Comparison of ENCODE assay signal across 8 mouse cellular contexts in the genomic region with DNA sequence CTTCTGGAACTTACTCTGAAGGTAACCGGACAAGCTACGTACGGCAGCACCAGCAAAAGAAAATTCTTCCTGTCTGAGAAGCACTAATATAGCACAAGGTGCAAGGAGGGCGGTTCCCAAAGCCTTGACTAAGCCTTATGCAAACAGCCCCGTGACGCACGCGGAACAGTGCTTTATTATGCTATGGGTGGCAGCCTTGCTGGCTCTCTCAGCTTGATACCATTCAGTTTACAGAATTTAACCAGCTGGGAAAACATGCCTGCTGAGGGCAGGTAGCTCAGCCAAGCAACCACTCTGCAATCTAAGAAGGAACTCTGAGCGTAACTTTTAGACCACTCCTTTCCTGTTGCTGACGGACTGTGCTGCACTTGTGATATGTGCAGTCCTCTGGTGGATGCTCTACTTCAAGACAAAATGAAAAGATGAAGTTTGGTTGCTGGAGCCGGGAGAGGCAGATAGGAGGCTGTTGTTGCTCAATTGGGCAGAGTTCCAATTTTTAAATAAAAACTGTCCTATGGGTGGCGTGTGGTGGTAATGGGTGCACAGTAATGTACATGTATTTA. TPM values are rescaled to one million over a fixed set of nuclear protein-coding genes. Genes with fewer than 3 reads are reported as not detected.
DNase-seq lines count a peak whose midpoint lies in the region; ATAC-seq and TF ChIP-seq lines count a peak whose summit lies in the region.

No protein-coding gene starts in this region.

- TF ChIP-seq CTCF in bone marrow macrophage, adult 2 months (IDR thresholded peaks at IDR 0.05; ENCODE audit: low read depth, low read length) = no peak
- TF ChIP-seq CTCF in kidney, adult 2 months (conservative IDR thresholded peaks at IDR 0.05; ENCODE audit: insufficient read depth, insufficient read length, low read depth, low read length) = no peak

- H3K4me3 ChIP-seq in midbrain, embryonic 12.5 days = no peak overlapping the region
- no peak overlapping the region for H3K4me3 ChIP-seq in midbrain, embryonic 16.5 days (ENCODE audit: low read depth, low read length)
- peak overlapping the region; percentile 67 for H3K4me3 ChIP-seq in bone marrow macrophage, adult 2 months (ENCODE audit: insufficient read depth, low read length)
- peak overlapping the region; percentile 43 for H3K4me3 ChIP-seq in kidney, adult 2 months (ENCODE audit: insufficient read depth, low read depth, low read length)
- H3K4me3 ChIP-seq in lung, embryonic 15.5 days = 0 out of 2 replicates have a peak overlapping the region, but pooled peaks have one; percentile 4

- H3K9me3 ChIP-seq in midbrain, embryonic 12.5 days = no peaks in the 10 kb centered on the region
- no peaks in the 10 kb centered on the region for H3K9me3 ChIP-seq in midbrain, embryonic 16.5 days (replicated peaks; ENCODE audit: control insufficient read depth, low read length, poor library complexity, severe bottlenecking)
- H3K9me3 ChIP-seq in lung, embryonic 15.5 days = no peaks in the 10 kb centered on the region

- no peak for TF ChIP-seq POLR2A in bone marrow macrophage, adult 2 months (IDR thresholded peaks at IDR 0.05; ENCODE audit: borderline replicate concordance, low read depth, low read length)
- TF ChIP-seq POLR2A in kidney, adult 2 months (IDR thresholded peaks at IDR 0.05; ENCODE audit: low read depth, low read length) = no peak

- DNase-seq in gastrocnemius, postnatal 25 days = peak; percentile 52
- peak; percentile 82 for DNase-seq in kidney, adult 2 months
- peak; percentile 77 for DNase-seq in spleen, adult 12 weeks (ENCODE audit: low spot score)
- DNase-seq in cerebellum, postnatal 36 days = no peak

- H3K27ac ChIP-seq in midbrain, embryonic 12.5 days (replicated peaks) = no peak overlapping the region
- no peak overlapping the region for H3K27ac ChIP-seq in midbrain, embryonic 16.5 days (ENCODE audit: low read length)
- H3K27ac ChIP-seq in bone marrow macrophage, adult 2 months (ENCODE audit: insufficient read depth, low read depth, low read length) = peak overlapping the region; percentile 58
- peak overlapping the region; percentile 10 for H3K27ac ChIP-seq in kidney, adult 2 months (ENCODE audit: insufficient read depth, low read depth, low read length)
- H3K27ac ChIP-seq in lung, embryonic 15.5 days = peak overlapping the region; percentile 2; the same call in 1 of the 2 replicates

- no peak overlapping the region for H3K4me2 ChIP-seq in midbrain, embryonic 12.5 days (replicated peaks)
- H3K4me2 ChIP-seq in midbrain, embryonic 16.5 days (ENCODE audit: low read length) = no peak overlapping the region
- peak overlapping the region; percentile 23 for H3K4me2 ChIP-seq in lung, embryonic 15.5 days

- no peak overlapping the region for H3K9ac ChIP-seq in midbrain, embryonic 12.5 days (replicated peaks)
- no peak overlapping the region for H3K9ac ChIP-seq in midbrain, embryonic 16.5 days (ENCODE audit: low read depth, low read length)
- no peak overlapping the region for H3K9ac ChIP-seq in lung, embryonic 15.5 days

- no peaks in the 10 kb centered on the region for H3K36me3 ChIP-seq in midbrain, embryonic 12.5 days
- H3K36me3 ChIP-seq in midbrain, embryonic 16.5 days (ENCODE audit: control insufficient read depth, insufficient read depth, low read length) = no peaks in the 10 kb centered on the region
- H3K36me3 ChIP-seq in kidney, adult 2 months (ENCODE audit: control insufficient read depth, insufficient read depth, low read length) = no peaks in the 10 kb centered on the region
- no peaks in the 10 kb centered on the region for H3K36me3 ChIP-seq in lung, embryonic 15.5 days

- 30% methylated on average over 12 of the region's 12 CpGs for WGBS in midbrain, embryonic 12.5 days
- WGBS in midbrain, embryonic 16.5 days = 35% methylated on average over 12 of the region's 12 CpGs
- 19% methylated on average over 12 of the region's 12 CpGs for WGBS in kidney, adult 2 months
- 27% methylated on average over 12 of the region's 12 CpGs for WGBS in lung, embryonic 15.5 days

- peaks cover 11% of the 10 kb centered on the region for H3K4me1 ChIP-seq in midbrain, embryonic 12.5 days
- peaks cover 10% of the 10 kb centered on the region for H3K4me1 ChIP-seq in midbrain, embryonic 16.5 days (ENCODE audit: control insufficient read depth, insufficient read depth, low read length)
- peaks cover 18% of the 10 kb centered on the region for H3K4me1 ChIP-seq in bone marrow macrophage, adult 2 months (ENCODE audit: control insufficient read depth, insufficient read depth, low read length)
- peaks cover 3% of the 10 kb centered on the region; the same call in 1 of the 2 replicates for H3K4me1 ChIP-seq in kidney, adult 2 months (ENCODE audit: control insufficient read depth, insufficient read depth, low read length)
- H3K4me1 ChIP-seq in lung, embryonic 15.5 days = peaks cover 8% of the 10 kb centered on the region

- 0 out of 2 replicates have a peak, but pooled peaks have one; percentile 47 for ATAC-seq in midbrain, embryonic 12.5 days (ENCODE audit: low FRiP score, low read depth)
- ATAC-seq in midbrain, embryonic 16.5 days = no peak
- peak; percentile 76; the same call in 1 of the 2 replicates for ATAC-seq in lung, embryonic 15.5 days (ENCODE audit: borderline replicate concordance, extremely low read depth, low FRiP score, low TSS enrichment)

- no peaks in the 10 kb centered on the region for H3K27me3 ChIP-seq in midbrain, embryonic 12.5 days
- no peaks in the 10 kb centered on the region for H3K27me3 ChIP-seq in midbrain, embryonic 16.5 days (ENCODE audit: control insufficient read depth, insufficient read depth, low read depth, low read length)
- no peaks in the 10 kb centered on the region for H3K27me3 ChIP-seq in kidney, adult 2 months (replicated peaks; ENCODE audit: control insufficient read depth, insufficient read depth, low read length)
- no peaks in the 10 kb centered on the region for H3K27me3 ChIP-seq in lung, embryonic 15.5 days

RNA-seq across cellular contexts. Expression of a gene that starts 21.8 kb away (rescaled TPM):
- polyA plus RNA-seq in midbrain, embryonic 12.5 days (2016; fragmentation: Nextera tagmentation; extraction: Ambion mirVana) = 94.8 and 98.5 TPM in 2 replicates
- polyA plus RNA-seq in midbrain, embryonic 16.5 days (2015; fragmentation: Nextera tagmentation; extraction: Ambion mirVana) = 181 and 186 TPM in 2 replicates
- polyA plus RNA-seq in bone marrow macrophage, adult 2 months (2012; ENCODE audit: insufficient read depth, insufficient read length, missing spikeins) = 29.9 and 30.8 TPM in 2 replicates
- total RNA-seq in gastrocnemius, postnatal 25 days (2021) = 10 to 100 TPM; 48.6 to 69.3 TPM
- polyA plus RNA-seq in kidney, adult 2 months (2012; rRNA removed) = 13.3 and 15.1 TPM in 2 replicates
- polyA plus RNA-seq in lung, embryonic 15.5 days (2015; fragmentation: Nextera tagmentation; extraction: Ambion mirVana) = 60.9 and 62.9 TPM in 2 replicates

RNA-seq across cellular contexts. Expression of a gene that starts 21.9 kb away (rescaled TPM):
- 0.42 and 0.68 TPM in 2 replicates for polyA plus RNA-seq in midbrain, embryonic 12.5 days (2016; fragmentation: Nextera tagmentation; extraction: Ambion mirVana)
- polyA plus RNA-seq in midbrain, embryonic 16.5 days (2015; fragmentation: Nextera tagmentation; extraction: Ambion mirVana) = 0.76 and 0.92 TPM in 2 replicates
- not detected in 2 replicates for polyA plus RNA-seq in bone marrow macrophage, adult 2 months (2012; ENCODE audit: insufficient read depth, insufficient read length, missing spikeins)
- under 1 TPM in 1 of 2 experiments, not detected in 1; 0.21 TPM for total RNA-seq in gastrocnemius, postnatal 25 days (2021)
- 0.14 and 0.15 TPM in 2 replicates for polyA plus RNA-seq in kidney, adult 2 months (2012; rRNA removed)
- polyA plus RNA-seq in lung, embryonic 15.5 days (2015; fragmentation: Nextera tagmentation; extraction: Ambion mirVana) = 0.23 and 0.32 TPM in 2 replicates

Comparison
In these comparisons a context has a peak if more than half of its experiments do, and no peak if none do; other contexts are left out.
1. H3K27ac ChIP-seq: peak in bone marrow macrophage, adult 2 months (single experiment), kidney, adult 2 months (single experiment) and lung, embryonic 15.5 days (single experiment); none in midbrain, embryonic 12.5 days (single experiment) and midbrain, embryonic 16.5 days (single experiment).
2. H3K4me3 ChIP-seq: peak in bone marrow macrophage, adult 2 months (single experiment), kidney, adult 2 months (single experiment) and lung, embryonic 15.5 days (single experiment); none in midbrain, embryonic 12.5 days (single experiment) and midbrain, embryonic 16.5 days (single experiment).
3. DNase-seq: peak in gastrocnemius, postnatal 25 days (single experiment), kidney, adult 2 months (single experiment) and spleen, adult 12 weeks (single experiment); none in cerebellum, postnatal 36 days (0 of 2).